Mouse (Mus musculus): Measurements from ENCODE around the gene Gm11487. TPM values are rescaled to one million over a fixed set of nuclear protein-coding genes. Genes with fewer than 3 reads are reported as not detected.
"Not testable (repeated sequence)": the region's sequence is repeated elsewhere in the genome, so short reads cannot be mapped to it uniquely, and the experiment has no call there.

Gene Gm11487
- polyA plus RNA-seq (2017; shearing (Covaris generic)) = not detected

DNA sequence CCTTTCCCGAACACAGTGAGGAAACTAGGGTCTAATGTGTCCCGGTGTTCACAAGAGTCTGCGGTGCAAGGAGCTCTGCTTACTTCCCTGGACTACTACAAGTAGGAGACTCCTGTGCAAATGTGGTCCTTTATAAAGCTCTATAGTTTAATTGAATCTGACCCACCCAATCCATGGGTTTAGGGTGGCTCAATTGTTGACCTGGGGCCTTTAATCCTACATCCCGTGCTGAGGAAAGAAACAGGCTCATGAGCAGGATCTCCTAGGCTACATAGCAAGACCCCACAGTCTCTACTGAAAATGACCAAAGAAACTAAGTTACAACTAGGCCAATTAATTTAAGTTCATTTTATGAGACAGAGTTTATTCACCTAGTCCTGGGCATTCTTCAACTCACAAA, at the start of gene Gm11487:
TSS of gene Gm11487 (minus strand) at position 101 of the 400 bp plus-strand sequence.
- not testable (repeated sequence) for ATAC-seq

DNA sequence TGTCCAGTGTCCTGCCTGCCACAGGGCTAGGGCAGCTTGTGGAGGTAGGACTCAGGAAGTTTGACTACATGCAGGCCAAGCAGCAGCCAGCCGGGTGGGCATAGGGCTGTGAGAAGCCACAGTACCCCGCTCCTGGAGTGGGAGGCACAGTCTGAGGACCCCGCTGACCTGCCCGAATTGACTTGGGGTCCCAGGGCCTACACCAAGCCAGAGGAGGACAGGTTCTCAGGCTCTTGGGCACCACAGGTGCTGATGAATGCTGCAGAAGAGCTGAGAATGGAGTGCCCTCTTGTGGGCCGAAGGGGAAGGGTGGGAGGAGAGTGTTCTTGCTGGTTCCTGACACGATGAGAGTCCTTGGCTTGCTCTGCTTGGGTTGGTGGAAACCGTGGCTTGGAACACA, 39.8 kb upstream of the Gm11487 start:
- ATAC-seq = no peak

DNA sequence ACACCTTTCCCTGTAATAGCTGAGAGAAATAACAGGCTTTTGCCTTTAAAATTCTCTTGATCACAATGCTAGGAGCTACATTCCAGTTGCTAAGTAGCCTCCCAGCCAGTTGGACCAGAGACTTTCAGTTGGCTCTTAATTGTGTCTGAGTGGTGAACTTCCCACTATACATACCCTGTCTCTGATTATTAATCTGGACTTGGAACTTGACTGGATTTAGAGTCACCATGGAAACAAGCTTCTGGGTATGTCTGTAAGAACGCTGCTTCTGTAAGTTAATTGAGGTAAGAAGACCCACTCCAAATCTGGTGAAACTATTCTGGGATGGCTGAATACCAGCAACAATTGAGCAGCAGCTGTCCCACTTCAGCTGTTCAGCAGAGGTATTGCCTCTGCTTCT, 37.7 kb upstream of the Gm11487 start:
- ATAC-seq = no peak

DNA sequence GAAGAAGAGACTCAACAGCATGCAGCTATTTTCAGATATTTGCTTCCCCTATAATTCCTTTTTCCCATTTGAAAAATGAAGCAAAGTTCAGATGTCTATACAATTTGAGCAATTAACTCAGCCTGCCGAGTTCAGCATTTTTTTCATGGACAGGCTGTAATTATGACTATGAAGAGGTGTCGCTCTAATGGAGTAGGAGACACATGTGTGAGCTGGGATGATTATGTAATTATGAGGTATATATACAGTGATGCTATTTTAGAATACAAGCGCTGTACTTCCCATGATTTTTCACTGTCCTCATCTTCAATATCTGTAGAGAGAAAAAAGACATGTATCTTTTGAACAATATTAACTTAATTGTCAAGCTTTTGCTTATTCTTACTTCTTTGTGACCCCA, 21.0 kb upstream of the Gm11487 start:
- ATAC-seq = no peak

DNA sequence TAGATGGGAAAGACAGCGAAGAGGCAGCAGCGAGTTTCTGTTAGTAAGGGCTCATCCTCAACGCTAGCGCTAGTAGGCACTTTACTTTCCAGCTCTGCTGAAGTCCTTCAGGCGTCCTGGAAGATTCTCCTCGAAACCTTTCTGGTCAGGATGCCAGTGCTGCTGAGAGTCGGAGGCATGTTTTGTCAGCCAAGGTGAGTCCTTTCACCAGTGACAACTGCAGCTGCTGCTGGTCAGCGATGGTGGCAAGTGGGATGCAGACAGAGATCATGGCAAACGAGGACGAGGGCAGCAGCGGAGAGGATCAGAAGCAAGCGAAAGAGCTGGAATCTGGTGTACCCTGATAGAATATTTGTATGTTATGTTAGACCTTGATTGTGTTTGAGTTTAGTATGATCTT, 18.2 kb upstream of the Gm11487 start:
- no peak for ATAC-seq

- ATAC-seq = no peak
Observed at GRCm38 (mm10) chr4:73366534-73366933, 38.3 kb downstream of the Gm11487 start.

Other genes with a start within 250 kb of the Gm11487 start
- not detected for gene Gm11238, start 202.8 kb upstream of the Gm11487 start, polyA plus RNA-seq (2017; shearing (Covaris generic))
- not detected for gene Gm11237, start 217.9 kb upstream of the Gm11487 start, polyA plus RNA-seq (2017; shearing (Covaris generic))
- not detected for gene Gm11236, start 233.0 kb upstream of the Gm11487 start, polyA plus RNA-seq (2017; shearing (Covaris generic))